Mouse (Mus musculus): ENCODE data around the gene Dpy30. TPM values are rescaled to one million over a fixed set of nuclear protein-coding genes. Genes with fewer than 3 reads are reported as not detected.

Dpy30 gene
- total and polyA plus RNA-seq, 2 experiments from 2014 or later, result 96.7 to 209 TPM

GRCm38 (mm10) chr17:74265636-74266035 lies 58.1 kb downstream of the Dpy30 start:
- ATAC-seq (ENCODE audit: insufficient read depth, low read depth), result no peak
- Histone ChIP-seq H3K4me3 (ENCODE audit: low read depth, low read length) (no peak overlapping the region), H3K4me2 (ENCODE audit: low read depth, low read length) (no peak overlapping the region), H3K4me1 (ENCODE audit: control insufficient read depth, insufficient read depth) (peaks cover 25% of the 10 kb centered on the region), H3K36me3 (replicated peaks; ENCODE audit: control insufficient read depth, insufficient read depth, low read length) (no peaks in the 10 kb centered on the region), H3K9me3 (replicated peaks; ENCODE audit: control insufficient read depth, low read length) (no peaks in the 10 kb centered on the region), H3K27ac (ENCODE audit: low read depth) (no peak overlapping the region; the same call in 1 of the 2 replicates), H3K27me3 (ENCODE audit: control insufficient read depth, insufficient read depth, low read length) (no peaks in the 10 kb centered on the region), H3K9ac (replicated peaks; ENCODE audit: low read depth, low read length) (no peak overlapping the region)
- DNase-seq (ENCODE audit: low spot score), result no peak
- TF ChIP-seq CTCF (IDR thresholded peaks at IDR 0.05; ENCODE audit: low read depth) (no peak), EP300 (IDR thresholded peaks at IDR 0.05; ENCODE audit: low read depth) (no peak)
- WGBS, result 47% methylated on average over 1 of the region's 1 CpGs

GRCm38 (mm10) chr17:74265156-74265505 lies 58.6 kb downstream of the Dpy30 start:
- TF ChIP-seq CTCF (IDR thresholded peaks at IDR 0.05; ENCODE audit: low read depth) (no peak), EP300 (IDR thresholded peaks at IDR 0.05; ENCODE audit: low read depth) (no peak)
- Histone ChIP-seq H3K9ac (replicated peaks; ENCODE audit: low read depth, low read length) (no peak overlapping the region; the same call in 1 of the 2 replicates), H3K27ac (ENCODE audit: low read depth) (peak overlapping the region; percentile 72), H3K4me1 (ENCODE audit: control insufficient read depth, insufficient read depth) (peaks cover 21% of the 10 kb centered on the region), H3K4me3 (ENCODE audit: low read depth, low read length) (no peak overlapping the region), H3K36me3 (replicated peaks; ENCODE audit: control insufficient read depth, insufficient read depth, low read length) (no peaks in the 10 kb centered on the region), H3K27me3 (ENCODE audit: control insufficient read depth, insufficient read depth, low read length) (no peaks in the 10 kb centered on the region), H3K4me2 (ENCODE audit: low read depth, low read length) (peak overlapping the region; percentile 14; the same call in 1 of the 2 replicates), H3K9me3 (replicated peaks; ENCODE audit: control insufficient read depth, low read length) (no peaks in the 10 kb centered on the region)
- ATAC-seq (ENCODE audit: insufficient read depth, low read depth), result 0 out of 2 replicates have a peak, but pooled peaks have one; percentile 39
- 13% methylated on average over 5 of the region's 5 CpGs for WGBS
- no peak for DNase-seq (ENCODE audit: low spot score)

GRCm38 (mm10) chr17:74264333-74265155 lies 59.2 kb downstream of the Dpy30 start:
- Histone ChIP-seq H3K4me1 (ENCODE audit: control insufficient read depth, insufficient read depth) (peaks cover 21% of the 10 kb centered on the region), H3K9ac (replicated peaks; ENCODE audit: low read depth, low read length) (no peak overlapping the region), H3K4me2 (ENCODE audit: low read depth, low read length) (peak overlapping the region; percentile 14; the same call in 1 of the 2 replicates), H3K4me3 (ENCODE audit: low read depth, low read length) (no peak overlapping the region), H3K36me3 (replicated peaks; ENCODE audit: control insufficient read depth, insufficient read depth, low read length) (no peaks in the 10 kb centered on the region), H3K27me3 (ENCODE audit: control insufficient read depth, insufficient read depth, low read length) (no peaks in the 10 kb centered on the region), H3K9me3 (replicated peaks; ENCODE audit: control insufficient read depth, low read length) (no peaks in the 10 kb centered on the region), H3K27ac (ENCODE audit: low read depth) (peak overlapping the region; percentile 72)
- no peak for TF ChIP-seq EP300 (IDR thresholded peaks at IDR 0.05; ENCODE audit: low read depth)
- TF ChIP-seq CTCF (IDR thresholded peaks at IDR 0.05; ENCODE audit: low read depth), result no peak
- ATAC-seq (ENCODE audit: insufficient read depth, low read depth), result peak; percentile 36; the same call in 1 of the 2 replicates
- DNase-seq (ENCODE audit: low spot score), result peak; percentile 24
- WGBS, result 49% methylated on average over 3 of the region's 3 CpGs

- no peak overlapping the region for H3K27ac ChIP-seq (ENCODE audit: low read depth)
- H3K27me3 ChIP-seq (ENCODE audit: control insufficient read depth, insufficient read depth, low read length), result no peaks in the 10 kb centered on the region
- TF ChIP-seq CTCF (IDR thresholded peaks at IDR 0.05; ENCODE audit: low read depth) (no peak), EP300 (IDR thresholded peaks at IDR 0.05; ENCODE audit: low read depth) (no peak)
- H3K4me1 ChIP-seq (ENCODE audit: control insufficient read depth, insufficient read depth), result peaks cover 21% of the 10 kb centered on the region
- DNase-seq (ENCODE audit: low spot score) (no peak), ATAC-seq (ENCODE audit: insufficient read depth, low read depth) (no peak)
- no peak overlapping the region for H3K4me2 ChIP-seq (ENCODE audit: low read depth, low read length)
- H3K9me3 ChIP-seq (replicated peaks; ENCODE audit: control insufficient read depth, low read length), result no peaks in the 10 kb centered on the region
- no peaks in the 10 kb centered on the region; the same call in 1 of the 2 replicates for H3K36me3 ChIP-seq (replicated peaks; ENCODE audit: control insufficient read depth, insufficient read depth, low read length)
- H3K9ac ChIP-seq (replicated peaks; ENCODE audit: low read depth, low read length), result no peak overlapping the region
- 87% methylated on average over 3 of the region's 3 CpGs for WGBS
- no peak overlapping the region for H3K4me3 ChIP-seq (ENCODE audit: low read depth, low read length)
Measured at GRCm38 (mm10) chr17:74262415-74262814, 61.3 kb downstream of the Dpy30 start.

Other genes starting within 250 kb of the Dpy30 start
- gene Memo1, start 28.4 kb downstream of the Dpy30 start, total RNA-seq (2014; rRNA removed; ENCODE audit: low replicate concordance), result 30.2 and 128 TPM in 2 replicates
- 67.5 and 68.8 TPM in 2 replicates for gene Memo1, start 28.4 kb downstream of the Dpy30 start, polyA plus RNA-seq (2015; fragmentation: Nextera tagmentation; extraction: Ambion mirVana)
- gene Spast, start 15.0 kb upstream of the Dpy30 start, total RNA-seq (2014; rRNA removed; ENCODE audit: low replicate concordance), result 27.0 and 29.9 TPM in 2 replicates
- gene Spast, start 15.0 kb upstream of the Dpy30 start, polyA plus RNA-seq (2015; fragmentation: Nextera tagmentation; extraction: Ambion mirVana), result 10.3 and 10.5 TPM in 2 replicates
- gene Slc30a6, start 71.7 kb upstream of the Dpy30 start, total RNA-seq (2014; rRNA removed; ENCODE audit: low replicate concordance), result 18.4 and 27.7 TPM in 2 replicates
- gene Slc30a6, start 71.7 kb upstream of the Dpy30 start, polyA plus RNA-seq (2015; fragmentation: Nextera tagmentation; extraction: Ambion mirVana), result 19.9 and 20.4 TPM in 2 replicates
- not detected in 2 replicates for gene Nlrc4, start 135.2 kb upstream of the Dpy30 start, total RNA-seq (2014; rRNA removed; ENCODE audit: low replicate concordance)
- gene Nlrc4, start 135.2 kb upstream of the Dpy30 start, polyA plus RNA-seq (2015; fragmentation: Nextera tagmentation; extraction: Ambion mirVana), result 0.21 and 0.22 TPM in 2 replicates
- 51.2 and 60.0 TPM in 2 replicates for gene Yipf4, start 165.5 kb upstream of the Dpy30 start, total RNA-seq (2014; rRNA removed; ENCODE audit: low replicate concordance)
- gene Yipf4, start 165.5 kb upstream of the Dpy30 start, polyA plus RNA-seq (2015; fragmentation: Nextera tagmentation; extraction: Ambion mirVana), result 69.1 and 79.6 TPM in 2 replicates
- gene Birc6, start 204.4 kb upstream of the Dpy30 start, total RNA-seq (2014; rRNA removed; ENCODE audit: low replicate concordance), result 101 and 147 TPM in 2 replicates
- 63.5 and 67.7 TPM in 2 replicates for gene Birc6, start 204.4 kb upstream of the Dpy30 start, polyA plus RNA-seq (2015; fragmentation: Nextera tagmentation; extraction: Ambion mirVana)